Mouse (Mus musculus): ENCODE data around the gene Rnf208. TPM values are rescaled to one million over a fixed set of nuclear protein-coding genes. Genes with fewer than 3 reads are reported as not detected.
A peak's percentile ranks its signal among the peaks of the same experiment; 100 is the strongest.

Gene Rnf208
- polyA plus RNA-seq, 1 experiment from 2014 or later: 16.3 TPM

DNA sequence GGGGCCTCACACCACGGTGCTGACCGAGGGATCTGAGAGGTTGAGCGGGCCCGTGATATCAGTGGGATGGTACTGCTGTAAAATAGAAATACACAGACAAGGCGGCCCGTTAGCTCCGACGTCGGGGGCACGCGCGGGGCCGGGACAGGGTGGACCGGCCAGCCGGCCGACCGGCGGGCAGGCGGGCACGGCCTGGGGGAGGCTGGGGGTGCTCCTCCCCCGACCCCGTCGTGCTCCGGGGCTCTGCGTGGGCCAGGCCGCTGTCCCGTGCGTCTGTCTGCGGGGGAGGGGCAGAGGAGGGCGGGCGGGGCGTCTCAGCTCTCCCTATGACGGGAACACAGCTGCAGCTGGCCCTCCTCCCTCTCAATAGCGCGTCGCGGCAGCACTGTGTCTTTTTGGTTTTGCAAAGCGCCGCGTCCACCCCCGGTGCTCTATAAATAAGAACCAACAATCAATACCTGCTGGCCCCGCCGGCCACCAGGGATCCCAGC, 50.0 kb downstream of the Rnf208 start:
- peak; percentile 48; the same call in 1 of the 2 replicates for ATAC-seq (ENCODE audit: low read depth)
- H3K9ac ChIP-seq (ENCODE audit: low read depth, low read length): peak overlapping the region; percentile 46; the same call in 1 of the 2 replicates

GRCm38 (mm10) chr2:25292856-25293255, 50.8 kb downstream of the Rnf208 start:
- H3K9ac ChIP-seq (ENCODE audit: low read depth, low read length): no peak overlapping the region
- H3K36me3 ChIP-seq (ENCODE audit: control insufficient read depth, insufficient read depth, low read length): no peaks in the 10 kb centered on the region
- DNase-seq (ENCODE audit: low spot score) (peak; percentile 66), ATAC-seq (ENCODE audit: low read depth) (peak; percentile 31; the same call in 1 of the 2 replicates)
- H3K27me3 ChIP-seq (replicated peaks; ENCODE audit: control insufficient read depth, insufficient read depth, low read length): peaks cover 67% of the 10 kb centered on the region
- H3K4me2 ChIP-seq (ENCODE audit: low read depth, low read length): no peak overlapping the region
- no peak overlapping the region for H3K27ac ChIP-seq (replicated peaks; ENCODE audit: low read depth, low read length)
- 0% methylated on average over 1 of the region's 1 CpGs for WGBS
- H3K4me3 ChIP-seq (ENCODE audit: low read depth, low read length): no peak overlapping the region
- 0 out of 2 replicates have a peak, but pooled peaks cover 4% of the 10 kb centered on the region for H3K4me1 ChIP-seq (ENCODE audit: control insufficient read depth, insufficient read depth, low read length)
- no peaks in the 10 kb centered on the region for H3K9me3 ChIP-seq (ENCODE audit: control insufficient read depth, low read length)

More for the DNA sequence above, 50.0 kb downstream of the Rnf208 start:
- H3K4me1 ChIP-seq (ENCODE audit: control insufficient read depth, insufficient read depth, low read length): 0 out of 2 replicates have a peak, but pooled peaks cover 4% of the 10 kb centered on the region
- no peak overlapping the region for H3K27ac ChIP-seq (replicated peaks; ENCODE audit: low read depth, low read length)
- 4% methylated on average over 22 of the region's 43 CpGs for WGBS
- peak overlapping the region; percentile 57 for H3K4me2 ChIP-seq (ENCODE audit: low read depth, low read length)
- no peak for DNase-seq (ENCODE audit: low spot score)
- H3K4me3 ChIP-seq (ENCODE audit: low read depth, low read length): peak overlapping the region; percentile 38
- peaks cover 70% of the 10 kb centered on the region for H3K27me3 ChIP-seq (replicated peaks; ENCODE audit: control insufficient read depth, insufficient read depth, low read length)
- H3K9me3 ChIP-seq (ENCODE audit: control insufficient read depth, low read length): no peaks in the 10 kb centered on the region
- no peaks in the 10 kb centered on the region for H3K36me3 ChIP-seq (ENCODE audit: control insufficient read depth, insufficient read depth, low read length)

DNA sequence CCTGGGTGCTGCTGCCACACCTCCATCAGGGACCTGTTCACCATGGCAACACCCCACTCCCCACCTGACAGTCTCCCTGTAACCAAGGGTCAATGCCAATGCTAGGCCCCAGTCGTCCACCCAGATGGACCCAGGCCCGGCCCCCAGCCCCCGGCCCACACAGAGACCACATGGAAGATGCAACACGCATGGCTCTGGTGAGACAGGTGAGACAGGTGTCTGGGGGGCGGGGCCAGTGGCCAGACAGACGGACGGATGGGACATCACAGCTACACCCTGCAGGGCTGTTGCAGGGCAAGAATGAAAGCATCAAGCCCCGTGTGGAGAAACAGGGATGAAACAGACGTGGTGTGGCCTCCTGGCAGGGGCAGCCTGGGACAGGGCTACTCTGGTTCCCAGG, 51.7 kb downstream of the Rnf208 start:
- H3K4me3 ChIP-seq (ENCODE audit: low read depth, low read length): no peak overlapping the region
- no peaks in the 10 kb centered on the region for H3K9me3 ChIP-seq (ENCODE audit: control insufficient read depth, low read length)
- no peak for DNase-seq (ENCODE audit: low spot score)
- no peak overlapping the region for H3K9ac ChIP-seq (ENCODE audit: low read depth, low read length)
- 81% methylated on average over 9 of the region's 9 CpGs for WGBS
- ATAC-seq (ENCODE audit: low read depth): no peak
- H3K4me1 ChIP-seq (ENCODE audit: control insufficient read depth, insufficient read depth, low read length): 0 out of 2 replicates have a peak, but pooled peaks cover 4% of the 10 kb centered on the region
- H3K36me3 ChIP-seq (ENCODE audit: control insufficient read depth, insufficient read depth, low read length): no peaks in the 10 kb centered on the region
- no peak overlapping the region for H3K4me2 ChIP-seq (ENCODE audit: low read depth, low read length)
- no peak overlapping the region for H3K27ac ChIP-seq (replicated peaks; ENCODE audit: low read depth, low read length)
- peaks cover 59% of the 10 kb centered on the region for H3K27me3 ChIP-seq (replicated peaks; ENCODE audit: control insufficient read depth, insufficient read depth, low read length)

Other genes starting within 250 kb of the Rnf208 start
- gene Nsmf, start 187.9 kb upstream of the Rnf208 start, polyA plus RNA-seq (2014; fragmentation: Nextera tagmentation; extraction: Ambion mirVana): 55.5 and 56.2 TPM in 2 replicates
- gene Entpd8, start 162.0 kb upstream of the Rnf208 start, polyA plus RNA-seq (2014; fragmentation: Nextera tagmentation; extraction: Ambion mirVana): 0.22 TPM in 1 of 2 replicates, not detected in the other
- 0.38 and 0.71 TPM in 2 replicates for gene Noxa1, start 147.1 kb upstream of the Rnf208 start, polyA plus RNA-seq (2014; fragmentation: Nextera tagmentation; extraction: Ambion mirVana)
- 16.5 and 20.9 TPM in 2 replicates for gene Nrarp, start 61.5 kb upstream of the Rnf208 start, polyA plus RNA-seq (2014; fragmentation: Nextera tagmentation; extraction: Ambion mirVana)
- 7.5 and 7.8 TPM in 2 replicates for gene Tor4a, start 45.4 kb upstream of the Rnf208 start, polyA plus RNA-seq (2014; fragmentation: Nextera tagmentation; extraction: Ambion mirVana)
- gene Nelfb, start 30.8 kb upstream of the Rnf208 start, polyA plus RNA-seq (2014; fragmentation: Nextera tagmentation; extraction: Ambion mirVana): 76.8 and 94.4 TPM in 2 replicates
- not detected in 2 replicates for gene Stpg3, start 27.6 kb upstream of the Rnf208 start, polyA plus RNA-seq (2014; fragmentation: Nextera tagmentation; extraction: Ambion mirVana)
- gene Fam166a, start 23.5 kb upstream of the Rnf208 start, polyA plus RNA-seq (2014; fragmentation: Nextera tagmentation; extraction: Ambion mirVana): not detected in 2 replicates
- gene Tubb4b, start 17.6 kb upstream of the Rnf208 start, polyA plus RNA-seq (2014; fragmentation: Nextera tagmentation; extraction: Ambion mirVana): 429 and 461 TPM in 2 replicates
- gene Slc34a3, start 7.9 kb upstream of the Rnf208 start, polyA plus RNA-seq (2014; fragmentation: Nextera tagmentation; extraction: Ambion mirVana): not detected in 2 replicates
- gene Rnf224, start 5.5 kb upstream of the Rnf208 start, polyA plus RNA-seq (2014; fragmentation: Nextera tagmentation; extraction: Ambion mirVana): not detected in 2 replicates
- 3.2 and 10.2 TPM in 2 replicates for gene Cysrt1, start 197 bp downstream of the Rnf208 start, polyA plus RNA-seq (2014; fragmentation: Nextera tagmentation; extraction: Ambion mirVana)
- 4.5 and 6.1 TPM in 2 replicates for gene AL732309.1, start 4.6 kb downstream of the Rnf208 start, polyA plus RNA-seq (2014; fragmentation: Nextera tagmentation; extraction: Ambion mirVana)
- gene Tmem203, start 13.2 kb downstream of the Rnf208 start, polyA plus RNA-seq (2014; fragmentation: Nextera tagmentation; extraction: Ambion mirVana): 16.1 and 16.6 TPM in 2 replicates
- gene Tprn, start 20.4 kb downstream of the Rnf208 start, polyA plus RNA-seq (2014; fragmentation: Nextera tagmentation; extraction: Ambion mirVana): 4.6 and 5.1 TPM in 2 replicates
- gene Ssna1, start 30.2 kb downstream of the Rnf208 start, polyA plus RNA-seq (2014; fragmentation: Nextera tagmentation; extraction: Ambion mirVana): 227 and 240 TPM in 2 replicates
- gene Anapc2, start 30.2 kb downstream of the Rnf208 start, polyA plus RNA-seq (2014; fragmentation: Nextera tagmentation; extraction: Ambion mirVana): 104 and 113 TPM in 2 replicates
- not detected in 2 replicates for gene Tmem210, start 45.9 kb downstream of the Rnf208 start, polyA plus RNA-seq (2014; fragmentation: Nextera tagmentation; extraction: Ambion mirVana)
- 2.3 and 5.1 TPM in 2 replicates for gene Lrrc26, start 47.7 kb downstream of the Rnf208 start, polyA plus RNA-seq (2014; fragmentation: Nextera tagmentation; extraction: Ambion mirVana)
- gene Grin1, start 76.9 kb downstream of the Rnf208 start, polyA plus RNA-seq (2014; fragmentation: Nextera tagmentation; extraction: Ambion mirVana): 1.7 and 1.8 TPM in 2 replicates
- gene Man1b1, start 90.1 kb downstream of the Rnf208 start, polyA plus RNA-seq (2014; fragmentation: Nextera tagmentation; extraction: Ambion mirVana): 74.7 and 75.0 TPM in 2 replicates
- 19.7 and 23.8 TPM in 2 replicates for gene Dpp7, start 114.1 kb downstream of the Rnf208 start, polyA plus RNA-seq (2014; fragmentation: Nextera tagmentation; extraction: Ambion mirVana)
- gene Uap1l1, start 123.4 kb downstream of the Rnf208 start, polyA plus RNA-seq (2014; fragmentation: Nextera tagmentation; extraction: Ambion mirVana): 20.8 and 20.9 TPM in 2 replicates
- gene Sapcd2, start 130.1 kb downstream of the Rnf208 start, polyA plus RNA-seq (2014; fragmentation: Nextera tagmentation; extraction: Ambion mirVana): 21.4 and 29.3 TPM in 2 replicates
- 11.3 and 12.9 TPM in 2 replicates for gene Entpd2, start 153.6 kb downstream of the Rnf208 start, polyA plus RNA-seq (2014; fragmentation: Nextera tagmentation; extraction: Ambion mirVana)
- gene Npdc1, start 157.1 kb downstream of the Rnf208 start, polyA plus RNA-seq (2014; fragmentation: Nextera tagmentation; extraction: Ambion mirVana): 75.1 TPM in 2 replicates
- 0.10 and 0.11 TPM in 2 replicates for gene Fut7, start 181.0 kb downstream of the Rnf208 start, polyA plus RNA-seq (2014; fragmentation: Nextera tagmentation; extraction: Ambion mirVana)
- gene Abca2, start 186.4 kb downstream of the Rnf208 start, polyA plus RNA-seq (2014; fragmentation: Nextera tagmentation; extraction: Ambion mirVana): 6.4 and 6.9 TPM in 2 replicates
- 11.2 and 22.7 TPM in 2 replicates for gene Clic3, start 214.6 kb downstream of the Rnf208 start, polyA plus RNA-seq (2014; fragmentation: Nextera tagmentation; extraction: Ambion mirVana)
- 39.3 and 41.7 TPM in 2 replicates for gene Paxx, start 218.8 kb downstream of the Rnf208 start, polyA plus RNA-seq (2014; fragmentation: Nextera tagmentation; extraction: Ambion mirVana)
- gene Ptgds, start 227.8 kb downstream of the Rnf208 start, polyA plus RNA-seq (2014; fragmentation: Nextera tagmentation; extraction: Ambion mirVana): 156 and 191 TPM in 2 replicates